Mouse (Mus musculus): ENCODE data around the gene Cdc42bpb. TPM values are rescaled to one million over a fixed set of nuclear protein-coding genes. Genes with fewer than 3 reads are reported as not detected.

Cdc42bpb gene
- total and polyA plus RNA-seq, 3 experiments: 16.7 to 29.7 (median 25.4) TPM

DNA sequence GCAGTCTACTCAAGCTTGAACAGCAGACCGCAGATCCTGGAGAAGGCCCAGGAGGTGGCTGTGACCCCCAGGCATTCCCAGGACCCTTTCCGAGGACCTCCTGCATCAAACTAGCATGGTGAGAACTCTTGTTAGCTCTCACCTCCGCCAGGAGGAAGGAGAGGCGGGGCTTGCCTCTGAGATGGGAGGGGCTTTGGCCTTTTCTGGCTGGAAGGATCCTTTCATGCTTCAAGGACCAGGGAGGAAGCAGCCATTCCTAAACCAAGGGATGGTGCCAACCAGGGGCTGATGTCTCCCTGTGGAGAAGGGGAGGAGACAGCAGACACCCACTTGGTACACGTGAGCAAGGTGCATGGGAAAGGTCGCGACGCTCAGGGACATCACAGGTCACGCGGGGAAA, 93.0 kb downstream of the Cdc42bpb start:
- no peak overlapping the region for H3K27ac ChIP-seq (ENCODE audit: insufficient read depth, low read depth)
- no peak for TF ChIP-seq ZMIZ1 (IDR thresholded peaks at IDR 0.05; ENCODE audit: low read depth, low read length)
- TF ChIP-seq KAT2A (IDR thresholded peaks at IDR 0.05; ENCODE audit: insufficient replicate concordance, low read length): no peak
- no peak for TF ChIP-seq CHD2 (IDR thresholded peaks at IDR 0.05; ENCODE audit: low read length)
- no peak for TF ChIP-seq BHLHE40 (IDR thresholded peaks at IDR 0.05; ENCODE audit: low read depth, low read length)
- no peak for TF ChIP-seq ELF1 (IDR thresholded peaks at IDR 0.05; ENCODE audit: low read depth, low read length)
- no peak for TF ChIP-seq RCOR1 (conservative IDR thresholded peaks at IDR 0.05; ENCODE audit: low read depth, low read length)
- no peak for TF ChIP-seq E2F4 (IDR thresholded peaks at IDR 0.05; ENCODE audit: insufficient replicate concordance, low read depth, low read length)
- in situ Hi-C loops (cut with MboI; ENCODE audit: low pct_ligation_motif_present, low pct_unique_long_range_greater_than_20kb, low sequenced_read_pairs): no loop called here
- H3K9me3 ChIP-seq (replicated peaks; ENCODE audit: low read length): no peaks in the 10 kb centered on the region
- H3K4me2 ChIP-seq (ENCODE audit: insufficient read depth, low read depth, poor library complexity, severe bottlenecking): no peak overlapping the region
- peaks cover 0 to 11% of the 10 kb centered on the region in 2 experiments; a peak in 1 of 4 replicates for H3K4me1 ChIP-seq (ENCODE audit: control insufficient read depth in 1 of 2, insufficient read depth in 2 of 2)
- peaks cover 0 to 2% of the 10 kb centered on the region in 2 experiments for H3K36me3 ChIP-seq (replicated peaks in 1 of 2; ENCODE audit: control insufficient read depth in 1 of 2, insufficient read depth in 1 of 2, low read length in 1 of 2)
- no peak for DNase-seq (ENCODE audit: extremely low read depth)
- no peak overlapping the region for H3K4me3 ChIP-seq (replicated peaks in 1 of 3; ENCODE audit: low read depth in 2 of 3, low read length in 2 of 3, poor library complexity in 1 of 3)
- no peak overlapping the region for H3K9ac ChIP-seq (ENCODE audit: insufficient read depth, low read depth)
- no peaks in the 10 kb centered on the region for H3K79me2 ChIP-seq (replicated peaks; ENCODE audit: control insufficient read depth, extremely low read depth, insufficient read depth, poor library complexity, severe bottlenecking)
- no peaks in the 10 kb centered on the region for H3K27me3 ChIP-seq (replicated peaks)
- dilution Hi-C loops (cut with MboI; ENCODE audit: extremely low pct_ligation_motif_present, extremely low pct_unique_long_range_greater_than_20kb, low sequenced_read_pairs): no loop called here

GRCm38 (mm10) chr12:111283573-111283972, 93.9 kb downstream of the Cdc42bpb start:
- peaks cover 0 to 11% of the 10 kb centered on the region in 2 experiments; a peak in 1 of 4 replicates for H3K4me1 ChIP-seq (ENCODE audit: control insufficient read depth in 1 of 2, insufficient read depth in 2 of 2)
- H3K27ac ChIP-seq (ENCODE audit: insufficient read depth, low read depth): no peak overlapping the region
- no peak overlapping the region for H3K9ac ChIP-seq (ENCODE audit: insufficient read depth, low read depth)
- no peak overlapping the region for H3K4me3 ChIP-seq (replicated peaks in 1 of 3; ENCODE audit: low read depth in 2 of 3, low read length in 2 of 3, poor library complexity in 1 of 3)
- no peaks in the 10 kb centered on the region for H3K79me2 ChIP-seq (replicated peaks; ENCODE audit: control insufficient read depth, extremely low read depth, insufficient read depth, poor library complexity, severe bottlenecking)
- peaks cover 5% of the 10 kb centered on the region for H3K9me3 ChIP-seq (replicated peaks; ENCODE audit: low read length)
- no peak for DNase-seq (ENCODE audit: extremely low read depth)
- no peaks in the 10 kb centered on the region for H3K27me3 ChIP-seq (replicated peaks)
- in situ Hi-C loops (cut with MboI; ENCODE audit: low pct_ligation_motif_present, low pct_unique_long_range_greater_than_20kb, low sequenced_read_pairs) (no loop called here), dilution Hi-C loops (cut with MboI; ENCODE audit: extremely low pct_ligation_motif_present, extremely low pct_unique_long_range_greater_than_20kb, low sequenced_read_pairs) (no loop called here)
- H3K36me3 ChIP-seq (replicated peaks in 1 of 2; ENCODE audit: control insufficient read depth in 1 of 2, insufficient read depth in 1 of 2, low read length in 1 of 2): peaks cover 0 to 4% of the 10 kb centered on the region in 2 experiments
- no peak overlapping the region for H3K4me2 ChIP-seq (ENCODE audit: insufficient read depth, low read depth, poor library complexity, severe bottlenecking)
- no peak for TF ChIP-seq GABPA (IDR thresholded peaks at IDR 0.05; ENCODE audit: insufficient replicate concordance, low read depth, low read length)
- no peak for TF ChIP-seq ZNF384 (IDR thresholded peaks at IDR 0.05; ENCODE audit: low read depth, low read length)
- no peak for TF ChIP-seq ETS1 (conservative IDR thresholded peaks at IDR 0.05; ENCODE audit: low read depth, low read length)
- no peak for TF ChIP-seq POLR2AphosphoS2 (IDR thresholded peaks at IDR 0.05; ENCODE audit: low read depth, low read length)
- TF ChIP-seq MYC (IDR thresholded peaks at IDR 0.05; ENCODE audit: low read depth, low read length): no peak
- no peak for TF ChIP-seq EP300 (IDR thresholded peaks at IDR 0.05; ENCODE audit: low read length)
- TF ChIP-seq ZKSCAN1 (IDR thresholded peaks at IDR 0.05; ENCODE audit: borderline replicate concordance, low read depth, low read length): no peak
- no peak for TF ChIP-seq BHLHE40 (IDR thresholded peaks at IDR 0.05; ENCODE audit: low read depth, low read length)
- no peak for TF ChIP-seq E2F4 (IDR thresholded peaks at IDR 0.05; ENCODE audit: insufficient replicate concordance, low read depth, low read length)
- TF ChIP-seq PAX5 (IDR thresholded peaks at IDR 0.05; ENCODE audit: low read length): no peak
- TF ChIP-seq HCFC1 (IDR thresholded peaks at IDR 0.05; ENCODE audit: low read depth, low read length): no peak
